Mouse (Mus musculus): ENCODE results near the gene Isy1. TPM values are rescaled to one million over a fixed set of nuclear protein-coding genes. Genes with fewer than 3 reads are reported as not detected.

Gene Isy1
- polyA plus RNA-seq, 1 experiment = 21.0 TPM

GRCm38 (mm10) chr6:87814486-87814885, 24.1 kb downstream of the Isy1 start:
- no peak overlapping the region for H3K4me3 ChIP-seq (ENCODE audit: insufficient read depth, low read depth, low read length)
- no peak overlapping the region for H3K27ac ChIP-seq (replicated peaks; ENCODE audit: low read depth, low read length)
- peaks cover 5% of the 10 kb centered on the region for H3K4me1 ChIP-seq (ENCODE audit: control insufficient read depth, insufficient read depth, insufficient read length, low read length)

GRCm38 (mm10) chr6:87812656-87813055, 25.9 kb downstream of the Isy1 start:
- peak overlapping the region; percentile 52; the same call in 1 of the 2 replicates for H3K4me3 ChIP-seq (ENCODE audit: insufficient read depth, low read depth, low read length)
- H3K4me1 ChIP-seq (ENCODE audit: control insufficient read depth, insufficient read depth, insufficient read length, low read length) = peaks cover 5% of the 10 kb centered on the region
- H3K27ac ChIP-seq (replicated peaks; ENCODE audit: low read depth, low read length) = peak overlapping the region; percentile 53; the same call in 1 of the 2 replicates

GRCm38 (mm10) chr6:87811675-87812338, 26.8 kb downstream of the Isy1 start, which contains the start of gene Rab43:
TSS of gene Rab43 (minus strand) at chr6:87812164.
- peak within 1 kb of the TSS; percentile 88 for H3K27ac ChIP-seq (replicated peaks; ENCODE audit: low read depth, low read length)
- peak within 1 kb of the TSS; percentile 91 for H3K4me3 ChIP-seq (ENCODE audit: insufficient read depth, low read depth, low read length)
- peaks cover 8% of the 10 kb centered on the region for H3K4me1 ChIP-seq (ENCODE audit: control insufficient read depth, insufficient read depth, insufficient read length, low read length)

- H3K27ac ChIP-seq (replicated peaks; ENCODE audit: low read depth, low read length) = peak overlapping the region; percentile 88
- H3K4me3 ChIP-seq (ENCODE audit: insufficient read depth, low read depth, low read length) = peak overlapping the region; percentile 91
- peaks cover 10% of the 10 kb centered on the region for H3K4me1 ChIP-seq (ENCODE audit: control insufficient read depth, insufficient read depth, insufficient read length, low read length)
Observed at GRCm38 (mm10) chr6:87810713-87811669, 27.6 kb downstream of the Isy1 start.

GRCm38 (mm10) chr6:87810311-87810710, 28.3 kb downstream of the Isy1 start:
- peak overlapping the region; percentile 58 for H3K27ac ChIP-seq (replicated peaks; ENCODE audit: low read depth, low read length)
- peak overlapping the region; percentile 91 for H3K4me3 ChIP-seq (ENCODE audit: insufficient read depth, low read depth, low read length)
- H3K4me1 ChIP-seq (ENCODE audit: control insufficient read depth, insufficient read depth, insufficient read length, low read length) = peaks cover 15% of the 10 kb centered on the region

- H3K4me1 ChIP-seq (ENCODE audit: control insufficient read depth, insufficient read depth, insufficient read length, low read length) = peaks cover 15% of the 10 kb centered on the region
- peak overlapping the region; percentile 91 for H3K4me3 ChIP-seq (ENCODE audit: insufficient read depth, low read depth, low read length)
- H3K27ac ChIP-seq (replicated peaks; ENCODE audit: low read depth, low read length) = peak overlapping the region; percentile 58
Observed at GRCm38 (mm10) chr6:87809651-87810161, 28.9 kb downstream of the Isy1 start.

GRCm38 (mm10) chr6:87809144-87809543, 29.5 kb downstream of the Isy1 start:
- Histone ChIP-seq H3K27ac (replicated peaks; ENCODE audit: low read depth, low read length) (peak overlapping the region; percentile 58), H3K4me3 (ENCODE audit: insufficient read depth, low read depth, low read length) (no peak overlapping the region), H3K4me1 (ENCODE audit: control insufficient read depth, insufficient read depth, insufficient read length, low read length) (peaks cover 15% of the 10 kb centered on the region)

GRCm38 (mm10) chr6:87808521-87808920, 30.1 kb downstream of the Isy1 start:
- Histone ChIP-seq H3K27ac (replicated peaks; ENCODE audit: low read depth, low read length) (no peak overlapping the region), H3K4me1 (ENCODE audit: control insufficient read depth, insufficient read depth, insufficient read length, low read length) (peaks cover 15% of the 10 kb centered on the region), H3K4me3 (ENCODE audit: insufficient read depth, low read depth, low read length) (no peak overlapping the region)

GRCm38 (mm10) chr6:87807735-87808440, 30.7 kb downstream of the Isy1 start:
- H3K27ac ChIP-seq (replicated peaks; ENCODE audit: low read depth, low read length) = no peak overlapping the region
- no peak overlapping the region for H3K4me3 ChIP-seq (ENCODE audit: insufficient read depth, low read depth, low read length)
- peaks cover 15% of the 10 kb centered on the region for H3K4me1 ChIP-seq (ENCODE audit: control insufficient read depth, insufficient read depth, insufficient read length, low read length)

- Histone ChIP-seq H3K4me1 (ENCODE audit: control insufficient read depth, insufficient read depth, insufficient read length, low read length) (peaks cover 15% of the 10 kb centered on the region), H3K4me3 (ENCODE audit: insufficient read depth, low read depth, low read length) (no peak overlapping the region), H3K27ac (replicated peaks; ENCODE audit: low read depth, low read length) (peak overlapping the region; percentile 4)
Observed at GRCm38 (mm10) chr6:87806857-87807256, 31.7 kb downstream of the Isy1 start.

- Histone ChIP-seq H3K4me1 (ENCODE audit: control insufficient read depth, insufficient read depth, insufficient read length, low read length) (peaks cover 15% of the 10 kb centered on the region), H3K4me3 (ENCODE audit: insufficient read depth, low read depth, low read length) (no peak overlapping the region), H3K27ac (replicated peaks; ENCODE audit: low read depth, low read length) (peak overlapping the region; percentile 4; the same call in 1 of the 2 replicates)
Observed at GRCm38 (mm10) chr6:87806028-87806427, 32.6 kb downstream of the Isy1 start.

GRCm38 (mm10) chr6:87805448-87805847, 33.1 kb downstream of the Isy1 start:
- 0 out of 2 replicates have a peak overlapping the region, but pooled peaks have one; percentile 17 for H3K27ac ChIP-seq (replicated peaks; ENCODE audit: low read depth, low read length)
- peaks cover 15% of the 10 kb centered on the region for H3K4me1 ChIP-seq (ENCODE audit: control insufficient read depth, insufficient read depth, insufficient read length, low read length)
- H3K4me3 ChIP-seq (ENCODE audit: insufficient read depth, low read depth, low read length) = no peak overlapping the region

- H3K4me3 ChIP-seq (ENCODE audit: insufficient read depth, low read depth, low read length) = no peak overlapping the region
- peaks cover 13% of the 10 kb centered on the region for H3K4me1 ChIP-seq (ENCODE audit: control insufficient read depth, insufficient read depth, insufficient read length, low read length)
- H3K27ac ChIP-seq (replicated peaks; ENCODE audit: low read depth, low read length) = no peak overlapping the region
Observed at GRCm38 (mm10) chr6:87804886-87805285, 33.7 kb downstream of the Isy1 start.

GRCm38 (mm10) chr6:87804036-87804435, 34.6 kb downstream of the Isy1 start:
- Histone ChIP-seq H3K4me1 (ENCODE audit: control insufficient read depth, insufficient read depth, insufficient read length, low read length) (peaks cover 10% of the 10 kb centered on the region), H3K4me3 (ENCODE audit: insufficient read depth, low read depth, low read length) (no peak overlapping the region), H3K27ac (replicated peaks; ENCODE audit: low read depth, low read length) (no peak overlapping the region)

GRCm38 (mm10) chr6:87802462-87802861, 36.1 kb downstream of the Isy1 start:
- no peak overlapping the region for H3K4me3 ChIP-seq (ENCODE audit: insufficient read depth, low read depth, low read length)
- no peak overlapping the region for H3K27ac ChIP-seq (replicated peaks; ENCODE audit: low read depth, low read length)
- peaks cover 19% of the 10 kb centered on the region for H3K4me1 ChIP-seq (ENCODE audit: control insufficient read depth, insufficient read depth, insufficient read length, low read length)

Measured in brown adipose tissue, adult 24 weeks (tissue).